Mouse (Mus musculus) liver, adult 2 months (tissue): ENCODE results near the gene Ndrg2.

Experiments
- CTCF ChIP-seq: fragments of 200-500 bp; IDR thresholded peaks from 2 replicates; pipeline ENCODE4 v1.5.1; 2011; ENCODE audit warnings: low read depth, low read length, control low read depth
- POLR2A ChIP-seq: fragments of 200-500 bp; IDR thresholded peaks from 2 replicates; pipeline ENCODE4 v1.6.1; 2011; ENCODE audit warnings: low read length, control low read depth; ENCODE audit not compliant: insufficient read depth; ENCODE audit errors: extremely low read depth

- TF ChIP-seq CTCF: no peak
- peak; percentile 41; the same call in 1 of the 2 replicates for TF ChIP-seq POLR2A
Observed at GRCm38 (mm10) chr14:51912391-51913061, 1.4 kb downstream of the Ndrg2 start.
